Mouse (Mus musculus): ENCODE measurements at regions not wholly inside any gene's neighbourhood (a gene's known extent, or its start where the extent isn't known, plus 50 kb on each side); places are given as distances from the start of the nearest gene placed in this dataset.

- no peak overlapping the region for H3K27ac ChIP-seq (ENCODE audit: insufficient read depth, low read length)
- H3K4me1 ChIP-seq (ENCODE audit: control insufficient read depth, insufficient read depth, low read length): no peaks in the 10 kb centered on the region
- no peak for TF ChIP-seq CTCF (IDR thresholded peaks at IDR 0.05; ENCODE audit: borderline replicate concordance, insufficient read depth, low read length)
- no peak for TF ChIP-seq POLR2A (IDR thresholded peaks at IDR 0.05; ENCODE audit: low read depth, low read length)
- H3K4me3 ChIP-seq (ENCODE audit: insufficient read depth, low read length): no peak overlapping the region
Measured at GRCm38 (mm10) chr1:164508106-164508505, 50.0 kb upstream of the Atp1b1 start.
